Mouse (Mus musculus) G1E (cell line): ENCODE measurements at regions not wholly inside any gene's neighbourhood (a gene's known extent, or its start where the extent isn't known, plus 50 kb on each side); places are given as distances from the start of the nearest gene placed in this dataset.

Experiments used
- CTCF ChIP-seq: IDR thresholded peaks from 2 replicates; pipeline ENCODE4 v1.5.1; 2012; ENCODE audit warnings: low read depth, low read length, inconsistent platforms, mixed read lengths
- POLR2AphosphoS5 ChIP-seq: IDR thresholded peaks from 2 replicates; pipeline ENCODE4 v1.6.1; 2012; ENCODE audit warnings: low read depth, low read length, inconsistent platforms; ENCODE audit not compliant: insufficient replicate concordance

- TF ChIP-seq POLR2AphosphoS5 (no peak), CTCF (no peak)
Measured at GRCm38 (mm10) chr9:9372594-9372993, 133.7 kb upstream of the Arhgap42 start.
